Mouse (Mus musculus): Measurements from ENCODE around the gene Olfr721-ps1. TPM values are rescaled to one million over a fixed set of nuclear protein-coding genes. Genes with fewer than 3 reads are reported as not detected.

The Olfr721-ps1 gene
- not detected for total RNA-seq (2021)

DNA sequence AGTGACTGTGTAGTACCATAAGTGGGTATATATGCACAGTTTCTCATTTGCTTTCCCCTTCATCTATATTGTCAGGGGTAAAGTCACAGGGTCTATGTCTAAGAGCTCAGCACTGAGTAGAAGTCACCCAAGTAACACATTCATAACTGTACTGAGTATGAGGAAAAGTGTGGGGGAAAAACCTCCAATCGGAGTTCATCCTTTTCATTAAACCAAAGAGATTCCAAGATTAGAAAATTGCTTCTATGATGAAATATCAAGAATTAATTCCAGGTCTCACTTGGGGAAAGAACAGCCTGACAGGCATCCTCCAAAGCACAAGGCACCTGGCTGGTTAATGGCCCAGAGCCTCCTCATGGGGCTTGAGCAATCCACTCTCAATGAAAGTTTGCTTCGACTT is at the start of gene Olfr721-ps1:
Olfr721-ps1 (plus strand) TSS at position 301 of the 400 bp plus-strand sequence.
- no peak for DNase-seq (ENCODE audit: low spot score in 2 of 2)
- intact Hi-C loops (cut with DNase I) = no loop called here

GRCm38 (mm10) chr14:14351721-14352590 is 49.1 kb upstream of the Olfr721-ps1 start:
- DNase-seq (ENCODE audit: low spot score in 2 of 2) = peak in 1 of 2 experiments; percentile 72
- intact Hi-C loops (cut with DNase I) = no loop called here

GRCm38 (mm10) chr14:14352606-14353005 is 48.5 kb upstream of the Olfr721-ps1 start:
- intact Hi-C loops (cut with DNase I) = no loop called here
- no peak for DNase-seq (ENCODE audit: low spot score in 2 of 2)

DNA sequence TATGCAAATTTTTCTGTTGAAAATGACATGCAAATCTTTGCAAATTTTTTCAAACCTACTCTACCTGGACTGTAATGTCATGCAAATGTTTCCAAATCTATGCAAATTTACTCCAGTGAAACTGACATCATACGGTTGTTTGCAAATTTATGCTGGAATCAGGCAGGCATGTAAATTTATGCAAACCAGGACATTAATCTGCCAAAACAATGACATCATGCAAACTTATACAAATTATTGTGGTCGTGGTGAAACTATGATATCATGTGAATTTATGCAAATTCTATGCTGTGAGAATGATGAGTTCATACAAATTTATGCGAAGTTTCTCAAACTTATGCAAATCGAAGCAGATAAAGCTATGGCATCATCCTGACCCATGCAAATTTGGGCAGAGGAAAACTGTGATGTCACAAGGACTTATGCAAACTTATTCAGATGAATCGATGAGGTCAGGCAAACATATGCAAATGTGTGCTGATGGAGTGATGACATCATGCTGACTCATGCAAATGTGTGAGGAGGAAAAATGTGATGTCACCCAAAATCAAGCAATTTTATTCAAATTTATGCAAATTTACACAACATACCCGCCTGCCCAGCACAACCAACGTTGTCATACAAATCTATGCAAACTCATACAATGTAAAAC is 47.9 kb upstream of the Olfr721-ps1 start:
- intact Hi-C loops (cut with DNase I) = no loop called here
- DNase-seq (ENCODE audit: low spot score in 2 of 2) = peak in 1 of 2 experiments; percentile 23

DNA sequence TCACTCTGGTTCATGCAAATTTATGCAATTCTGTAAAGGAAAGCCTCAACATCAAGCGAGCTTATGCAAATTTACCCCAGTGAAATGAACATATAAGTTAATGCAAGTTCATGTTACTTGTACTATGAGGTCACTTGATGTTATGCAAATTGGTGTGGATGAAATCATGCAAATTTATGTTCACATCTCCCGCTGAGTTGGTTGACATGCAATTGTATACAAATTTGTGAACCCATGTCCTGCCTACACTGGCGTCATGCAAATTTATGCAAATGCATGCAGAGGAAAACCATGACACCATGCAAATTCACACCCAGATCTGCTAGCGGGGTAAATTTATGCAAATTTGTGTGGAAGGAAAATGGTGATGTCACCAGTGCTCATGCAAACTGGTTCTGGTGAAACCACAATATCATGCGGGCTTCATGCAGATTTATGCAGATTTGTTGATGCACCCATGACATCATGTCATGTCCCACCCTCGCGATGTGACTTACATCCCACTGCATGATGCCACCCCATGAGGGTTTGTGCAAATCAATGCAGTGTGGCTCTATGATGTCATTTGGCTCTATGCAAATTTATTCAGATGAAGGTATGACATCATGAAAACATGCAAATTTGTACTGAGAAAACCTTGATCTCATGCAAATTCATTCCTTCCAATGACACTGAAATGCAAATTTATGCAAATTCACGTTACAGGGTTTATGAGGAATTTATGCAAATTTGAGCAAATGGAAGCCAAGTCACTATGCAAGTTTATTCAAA is 47.2 kb upstream of the Olfr721-ps1 start:
- intact Hi-C loops (cut with DNase I) = no loop called here
- peak in 1 of 2 experiments; percentile 24 for DNase-seq (ENCODE audit: low spot score in 2 of 2)

GRCm38 (mm10) chr14:14354511-14355359 is 46.4 kb upstream of the Olfr721-ps1 start:
- intact Hi-C loops (cut with DNase I) = no loop called here
- DNase-seq (ENCODE audit: low spot score in 2 of 2) = peak in 1 of 2 experiments; percentile 12

DNA sequence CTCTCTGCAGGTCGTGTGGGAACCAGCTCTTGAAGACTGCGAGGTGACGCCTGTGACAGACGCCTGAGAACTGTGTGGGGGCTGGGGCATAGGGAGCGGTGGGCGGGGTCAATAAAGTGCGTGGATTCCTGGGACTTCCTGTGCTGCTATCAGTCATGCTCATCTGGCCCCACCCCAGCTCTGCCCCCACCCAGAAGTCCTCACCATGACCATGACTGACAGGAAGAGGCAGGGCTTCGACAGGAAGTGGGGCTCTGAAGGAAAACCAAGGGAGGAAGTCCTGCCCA is 45.8 kb upstream of the Olfr721-ps1 start:
- intact Hi-C loops (cut with DNase I) = no loop called here

DNA sequence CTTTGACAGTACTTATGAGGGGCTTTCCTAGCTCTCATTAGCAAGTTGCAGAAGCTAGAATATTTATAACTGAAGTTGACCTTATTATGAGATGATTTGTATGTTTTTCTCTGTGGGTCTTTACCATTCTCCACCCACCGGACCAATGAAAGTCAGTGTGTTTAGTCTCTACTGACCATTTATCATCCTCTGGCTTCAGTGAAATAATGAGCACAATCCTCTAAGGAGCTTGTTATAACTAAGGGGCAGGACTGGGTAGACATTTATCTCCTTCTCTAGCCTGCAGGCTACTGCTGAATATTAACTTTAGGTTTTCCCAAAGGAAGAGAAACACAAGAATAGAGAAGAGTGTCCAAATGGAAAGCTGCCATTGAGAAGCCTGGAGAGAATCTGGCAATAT is 5.6 kb upstream of the Olfr721-ps1 start:
- intact Hi-C loops (cut with DNase I) = no loop called here
- DNase-seq (ENCODE audit: low spot score in 2 of 2) = no peak

More for the DNA sequence above, 45.8 kb upstream of the Olfr721-ps1 start:
- DNase-seq (ENCODE audit: low spot score in 2 of 2) = no peak

DNA sequence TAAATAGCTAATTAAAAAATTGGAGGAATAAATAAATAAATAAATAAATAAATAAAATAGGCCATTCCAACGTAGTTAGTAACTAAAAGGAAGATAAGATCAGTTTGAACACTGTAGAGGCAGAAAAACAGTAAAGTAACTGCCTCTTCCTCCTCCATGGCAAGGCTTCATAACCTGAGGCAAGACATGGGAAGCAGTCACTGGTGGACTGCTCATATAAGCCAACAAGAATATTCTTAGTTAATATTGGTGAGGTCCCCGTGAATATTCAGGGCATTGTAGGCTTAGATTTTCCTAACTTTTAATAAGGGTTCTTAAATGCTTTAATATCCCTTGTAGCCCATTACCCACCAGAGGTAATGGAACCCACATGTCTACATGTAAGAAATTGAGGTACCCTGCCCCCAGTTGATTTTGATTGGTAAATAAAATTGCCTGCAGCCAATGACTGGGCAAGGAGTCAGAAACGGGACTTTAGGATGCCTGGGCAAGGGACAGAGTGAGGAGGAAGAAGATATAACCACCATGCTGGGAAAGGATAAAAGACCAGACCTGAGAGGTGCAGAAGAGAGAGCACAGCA is 35.1 kb downstream of the Olfr721-ps1 start:
- intact Hi-C loops (cut with DNase I) = no loop called here
- no peak for DNase-seq (ENCODE audit: low spot score in 2 of 2)

Other genes with a start within 250 kb of the Olfr721-ps1 start
- gene Olfr720, start 214.5 kb upstream of the Olfr721-ps1 start, total RNA-seq (2021) = not detected
- not detected for gene Olfr31, start 78.5 kb upstream of the Olfr721-ps1 start, total RNA-seq (2021)
- gene Il3ra, start 55.0 kb upstream of the Olfr721-ps1 start, total RNA-seq (2021) = 1 to 10 TPM; 3.3 to 5.5 TPM